Mouse (Mus musculus) kidney, embryonic 16.5 days (tissue): ENCODE data around the gene Edc4. TPM values are rescaled to one million over a fixed set of nuclear protein-coding genes. Genes with fewer than 3 reads are reported as not detected.
"Not testable (repeated sequence)": the region's sequence is repeated elsewhere in the genome, so short reads cannot be mapped to it uniquely, and the experiment has no call there.

Source experiments
- ATAC-seq: fragments of 200-750 bp; cut with Nextera tagmentation; 2 replicates; pipeline ENCODE4 v1.8.0; 2017; ENCODE audit warnings: moderate TSS enrichment; ENCODE audit not compliant: low FRiP score, low TSS enrichment
- H3K27ac ChIP-seq: fragments of 300-500 bp; sonication (generic); 2 replicates; pipeline ENCODE4 v1.5.1; 2014; ENCODE audit warnings: low read length
- H3K27me3 ChIP-seq: fragments of 300-500 bp; sonication (generic); 2 replicates; pipeline ENCODE4 v1.6.1; 2014; ENCODE audit warnings: low read length, control low read depth, mixed read lengths; ENCODE audit not compliant: insufficient read depth
- H3K36me3 ChIP-seq: fragments of 300-500 bp; sonication (generic); 2 replicates; pipeline ENCODE4 v1.6.1; 2014; ENCODE audit warnings: low read length, control low read depth, mixed read lengths; ENCODE audit not compliant: insufficient read depth
- H3K4me1 ChIP-seq: fragments of 300-500 bp; sonication (generic); 2 replicates; pipeline ENCODE4 v1.6.1; 2014; ENCODE audit warnings: low read length, control low read depth, mixed read lengths; ENCODE audit not compliant: insufficient read depth
- H3K4me2 ChIP-seq: fragments of 300-500 bp; sonication (generic); replicated peaks from 2 replicates; pipeline ENCODE4 v1.6.1; 2014; ENCODE audit warnings: low read depth, low read length
- H3K4me3 ChIP-seq: fragments of 300-500 bp; sonication (generic); 2 replicates; pipeline ENCODE4 v1.5.1; 2014; ENCODE audit warnings: mild to moderate bottlenecking, low read length
- H3K9ac ChIP-seq: fragments of 300-500 bp; sonication (generic); replicated peaks from 2 replicates; pipeline ENCODE4 v1.6.1; 2014; ENCODE audit warnings: low read length
- H3K9me3 ChIP-seq: fragments of 300-500 bp; sonication (generic); 2 replicates; pipeline ENCODE4 v1.6.1; 2016; ENCODE audit warnings: low read length, control low read depth
- WGBS: fragments of 180-500 bp; shearing (Covaris S2); extraction: QIAGEN DNeasy Blood & Tissue Kit; methylation state at CpG from one replicate; pipeline ENCODE4 v1.1.7; 2014; 5-methylcytosine and 5-hydroxymethylcytosine counted together
- polyA plus RNA-seq: library from polyadenylated mRNA; unstranded; fragments of >200 nt; fragmentation: Nextera tagmentation; extraction: Ambion mirVana; gene quantifications from 2 replicates; pipeline ENCODE4 v1.2.1, GENCODE M21; 2015

Edc4 gene
- polyA plus RNA-seq: 58.8 and 61.1 TPM in 2 replicates

- Histone ChIP-seq H3K9me3 (no peaks in the 10 kb centered on the region), H3K9ac (peak within 1 kb of the TSS; percentile 92), H3K4me3 (peak within 1 kb of the TSS; percentile 85), H3K36me3 (peaks cover 46% of the 10 kb centered on the region), H3K4me1 (peaks cover 18% of the 10 kb centered on the region), H3K4me2 (peak within 1 kb of the TSS; percentile 87), H3K27me3 (no peaks in the 10 kb centered on the region), H3K27ac (peak within 1 kb of the TSS; percentile 44; the same call in 1 of the 2 replicates)
- WGBS: under 1% methylated on average over 45 of the region's 45 CpGs
- ATAC-seq: peak; percentile 84
Observed at GRCm38 (mm10) chr8:105880754-105881520, at the start of gene Edc4. Gene Edc4, plus strand, starts transcription at chr8:105880881.

- H3K4me2 ChIP-seq, H3K27me3 ChIP-seq, H3K9me3 ChIP-seq, H3K27ac ChIP-seq, H3K4me1 ChIP-seq, H3K36me3 ChIP-seq, H3K9ac ChIP-seq, H3K4me3 ChIP-seq, ATAC-seq: not testable (repeated sequence)
- WGBS: 78% methylated on average over 2 of the region's 2 CpGs
Observed at GRCm38 (mm10) chr8:105833740-105834139, 46.9 kb upstream of the Edc4 start.

DNA sequence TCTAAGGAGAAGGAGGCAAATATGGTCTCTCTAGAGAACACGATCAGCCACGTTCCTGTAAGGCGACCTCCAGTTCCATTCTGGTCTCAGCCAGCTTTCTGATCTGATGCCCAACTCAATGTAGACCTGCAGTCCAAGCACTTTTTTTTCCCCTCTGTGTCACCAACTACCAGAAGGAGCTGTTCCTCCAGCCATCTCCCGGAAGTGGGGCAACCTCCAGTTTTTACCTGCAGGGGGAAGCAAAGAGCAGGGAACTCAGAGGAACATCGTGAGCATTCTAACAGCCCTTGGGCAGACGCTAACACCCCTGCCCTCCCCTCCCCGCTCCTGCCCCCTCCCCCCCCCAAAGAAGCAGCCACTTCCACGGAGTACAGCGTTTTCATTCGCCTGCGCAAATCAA, 45.4 kb upstream of the Edc4 start:
- Histone ChIP-seq H3K4me2 (no peak overlapping the region), H3K27me3 (no peaks in the 10 kb centered on the region), H3K36me3 (no peaks in the 10 kb centered on the region), H3K4me3 (no peak overlapping the region), H3K9me3 (no peaks in the 10 kb centered on the region), H3K4me1 (no peaks in the 10 kb centered on the region), H3K27ac (no peak overlapping the region), H3K9ac (no peak overlapping the region)
- WGBS: 31% methylated on average over 11 of the region's 11 CpGs
- ATAC-seq: 0 out of 2 replicates have a peak, but pooled peaks have one; percentile 42

DNA sequence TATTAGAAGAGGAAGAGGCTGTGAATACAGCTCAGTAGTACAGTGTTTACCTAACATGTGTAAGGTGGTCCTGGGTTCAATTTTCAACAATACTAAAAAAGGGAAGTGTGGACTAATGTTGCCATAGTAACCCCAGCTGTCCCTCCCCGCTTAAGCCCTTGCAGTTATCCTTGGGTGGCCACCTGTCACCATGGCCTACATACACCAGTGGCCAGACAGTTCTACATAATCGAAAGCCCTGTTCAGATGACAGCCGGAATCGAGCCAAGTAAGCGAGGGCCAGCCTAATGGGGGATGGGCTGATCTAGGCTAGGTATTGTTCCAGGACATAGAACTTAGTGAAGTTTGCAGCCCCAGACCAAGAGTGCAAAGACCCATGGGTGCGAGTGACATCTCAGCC, 43.7 kb upstream of the Edc4 start:
- no peak overlapping the region for H3K9ac ChIP-seq
- H3K4me1 ChIP-seq: no peaks in the 10 kb centered on the region
- no peak overlapping the region for H3K27ac ChIP-seq
- no peak for ATAC-seq
- H3K9me3 ChIP-seq: no peaks in the 10 kb centered on the region
- H3K4me3 ChIP-seq: no peak overlapping the region
- H3K27me3 ChIP-seq: no peaks in the 10 kb centered on the region
- no peak overlapping the region for H3K4me2 ChIP-seq
- H3K36me3 ChIP-seq: no peaks in the 10 kb centered on the region
- 83% methylated on average over 6 of the region's 6 CpGs for whole genome bisulfite sequencing

DNA sequence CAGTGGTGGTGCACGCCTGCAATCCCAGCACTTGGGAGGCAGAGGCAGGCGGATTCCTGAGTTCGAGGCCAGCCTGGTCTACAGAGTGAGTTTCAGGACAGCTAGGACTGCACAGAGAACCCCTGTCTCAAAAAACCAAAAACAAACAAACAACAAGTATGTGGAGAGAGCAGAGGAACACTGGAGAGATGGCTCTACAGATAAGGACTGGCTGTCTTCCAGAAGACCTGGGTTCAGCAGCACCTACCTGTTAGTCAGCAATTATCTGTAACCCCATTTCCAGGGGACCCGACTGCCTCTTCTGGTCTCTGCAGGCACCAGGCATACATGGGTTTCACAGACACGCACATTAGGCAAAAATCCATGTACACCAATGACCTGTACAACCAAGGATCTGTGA, 41.5 kb upstream of the Edc4 start:
- H3K4me3 ChIP-seq: no peak overlapping the region
- WGBS: 90% methylated on average over 5 of the region's 5 CpGs
- H3K9ac ChIP-seq: no peak overlapping the region
- peaks cover 8% of the 10 kb centered on the region for H3K36me3 ChIP-seq
- no peaks in the 10 kb centered on the region for H3K4me1 ChIP-seq
- no peak overlapping the region for H3K27ac ChIP-seq
- no peaks in the 10 kb centered on the region for H3K27me3 ChIP-seq
- no peaks in the 10 kb centered on the region for H3K9me3 ChIP-seq
- no peak overlapping the region for H3K4me2 ChIP-seq
- no peak for ATAC-seq

- peaks cover 6% of the 10 kb centered on the region for H3K4me1 ChIP-seq
- H3K9me3 ChIP-seq: no peaks in the 10 kb centered on the region
- H3K27ac ChIP-seq: no peak overlapping the region
- 87% methylated on average over 11 of the region's 11 CpGs for WGBS
- no peak for ATAC-seq
- H3K36me3 ChIP-seq: peaks cover 49% of the 10 kb centered on the region
- no peak overlapping the region for H3K4me2 ChIP-seq
- no peaks in the 10 kb centered on the region for H3K27me3 ChIP-seq
- H3K9ac ChIP-seq: no peak overlapping the region
- no peak overlapping the region for H3K4me3 ChIP-seq
Observed at GRCm38 (mm10) chr8:105846678-105847077, 34.0 kb upstream of the Edc4 start.

- no peak overlapping the region for H3K4me2 ChIP-seq
- H3K27ac ChIP-seq: no peak overlapping the region
- no peaks in the 10 kb centered on the region for H3K9me3 ChIP-seq
- ATAC-seq: no peak
- H3K4me3 ChIP-seq: no peak overlapping the region
- H3K9ac ChIP-seq: no peak overlapping the region
- peaks cover 9% of the 10 kb centered on the region for H3K4me1 ChIP-seq
- H3K36me3 ChIP-seq: peaks cover 33% of the 10 kb centered on the region
- H3K27me3 ChIP-seq: no peaks in the 10 kb centered on the region
- 77% methylated on average over 3 of the region's 4 CpGs for WGBS
Observed at GRCm38 (mm10) chr8:105850014-105850413, 30.7 kb upstream of the Edc4 start.

DNA sequence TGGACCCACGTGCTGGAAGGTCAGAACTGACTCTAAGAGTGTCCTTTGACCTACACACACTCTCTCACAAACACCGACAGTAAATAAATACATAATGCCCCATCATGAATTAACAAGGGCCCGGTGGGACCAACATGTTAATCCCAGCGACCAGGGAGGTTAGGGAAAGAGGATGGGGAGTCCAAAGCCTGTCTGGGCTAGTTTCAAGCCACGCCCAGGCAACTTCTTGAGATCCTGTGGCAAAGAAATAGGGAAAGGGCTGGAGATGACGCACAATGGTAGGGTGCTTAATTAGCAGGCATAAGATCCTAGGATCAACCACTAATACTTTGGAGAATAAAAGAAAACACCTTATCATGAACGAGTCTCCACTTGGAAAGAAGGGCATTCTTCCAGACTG, 30.1 kb upstream of the Edc4 start:
- peak overlapping the region; percentile 37 for H3K4me2 ChIP-seq
- peaks cover 9% of the 10 kb centered on the region for H3K4me1 ChIP-seq
- H3K27ac ChIP-seq: no peak overlapping the region
- H3K36me3 ChIP-seq: peaks cover 33% of the 10 kb centered on the region
- ATAC-seq: no peak
- H3K9ac ChIP-seq: no peak overlapping the region
- no peaks in the 10 kb centered on the region for H3K9me3 ChIP-seq
- H3K4me3 ChIP-seq: peak overlapping the region; percentile 16; the same call in 1 of the 2 replicates
- H3K27me3 ChIP-seq: no peaks in the 10 kb centered on the region
- WGBS: 76% methylated on average over 7 of the region's 7 CpGs

- H3K4me2 ChIP-seq: peak overlapping the region; percentile 67
- peaks cover 19% of the 10 kb centered on the region for H3K4me1 ChIP-seq
- H3K27me3 ChIP-seq: no peaks in the 10 kb centered on the region
- peak overlapping the region; percentile 78 for H3K27ac ChIP-seq
- peaks cover 24% of the 10 kb centered on the region for H3K36me3 ChIP-seq
- H3K9ac ChIP-seq: peak overlapping the region; percentile 91
- under 1% methylated on average over 34 of the region's 34 CpGs for WGBS
- H3K9me3 ChIP-seq: no peaks in the 10 kb centered on the region
- ATAC-seq: peak; percentile 81
- peak overlapping the region; percentile 89 for H3K4me3 ChIP-seq
Observed at GRCm38 (mm10) chr8:105851651-105852143, 29.0 kb upstream of the Edc4 start.

- no peak overlapping the region for H3K9ac ChIP-seq
- 82% methylated on average over 12 of the region's 12 CpGs for WGBS
- no peak overlapping the region for H3K27ac ChIP-seq
- H3K4me1 ChIP-seq: peaks cover 24% of the 10 kb centered on the region
- no peaks in the 10 kb centered on the region for H3K9me3 ChIP-seq
- H3K27me3 ChIP-seq: no peaks in the 10 kb centered on the region
- H3K4me3 ChIP-seq: peak overlapping the region; percentile 89
- no peak overlapping the region for H3K4me2 ChIP-seq
- H3K36me3 ChIP-seq: peaks cover 19% of the 10 kb centered on the region
- ATAC-seq: no peak
Observed at GRCm38 (mm10) chr8:105852146-105852729, 28.4 kb upstream of the Edc4 start.
